Mouse (Mus musculus): ENCODE measurements around the gene Psmb3.

The Psmb3 gene

DNA sequence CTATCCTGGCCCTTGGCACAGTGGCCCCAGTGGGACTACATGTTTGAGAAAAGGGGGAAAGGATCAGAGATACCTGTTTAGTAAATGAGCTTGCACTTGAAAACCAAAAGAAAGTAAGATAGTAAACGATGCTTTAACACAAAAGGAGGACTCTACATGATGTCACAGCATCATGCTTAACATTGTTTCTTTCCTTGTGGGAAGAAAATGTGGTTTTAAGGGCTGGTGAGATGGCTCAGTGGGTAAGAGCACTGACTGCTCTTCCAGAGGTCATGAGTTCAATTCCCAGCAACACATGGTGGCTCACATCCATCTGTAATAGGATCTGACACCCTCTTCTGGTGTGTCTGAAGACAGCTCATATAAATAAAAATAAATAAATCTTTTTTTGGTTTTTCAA is 54.9 kb downstream of the Psmb3 start:
- DNase-seq (ENCODE audit: low read depth): no peak

DNA sequence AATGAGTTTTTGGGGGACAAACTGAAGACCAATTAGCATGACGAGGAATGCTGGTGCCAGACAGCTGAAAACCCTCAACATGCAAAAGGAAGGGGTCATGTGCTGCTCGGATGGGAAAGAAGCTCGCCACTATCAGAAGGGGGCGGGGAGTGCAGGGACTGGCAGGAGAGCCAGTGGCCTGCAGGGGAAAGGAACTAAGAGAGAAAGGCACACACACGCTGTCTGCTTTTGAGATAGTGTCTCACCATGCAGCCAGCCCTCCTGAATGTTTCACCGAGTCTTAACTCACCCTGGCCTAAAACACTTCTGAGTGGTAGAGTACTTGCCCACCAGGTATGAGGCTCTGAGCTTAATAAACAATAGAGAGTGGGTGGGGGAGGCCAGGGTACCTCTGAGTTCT is 55.7 kb downstream of the Psmb3 start:
- no peak for DNase-seq (ENCODE audit: low read depth)

DNA sequence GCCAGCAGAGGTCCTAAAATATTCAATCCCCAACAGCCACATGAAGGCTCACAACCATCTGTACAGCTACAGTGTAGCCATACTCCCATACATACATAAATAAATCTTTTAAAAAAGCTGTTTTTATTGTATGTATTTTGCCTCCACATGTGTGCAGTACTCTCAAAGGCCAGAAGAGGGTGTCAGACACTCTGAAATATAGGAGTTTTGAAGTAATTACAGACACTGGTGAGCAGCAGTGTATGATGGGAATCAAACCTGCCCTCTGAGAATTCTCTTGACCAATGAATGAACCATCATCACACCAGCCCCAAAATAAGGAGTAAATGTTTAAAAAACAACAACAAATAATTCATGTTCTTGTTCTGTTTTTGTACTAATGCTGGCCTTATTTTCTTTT is 58.4 kb downstream of the Psmb3 start:
- no peak for DNase-seq (ENCODE audit: low read depth)
